Mouse (Mus musculus) right cerebral cortex, adult 18-20 months (tissue): ENCODE measurements around the gene Myb.

Experiments
- DNase-seq: peaks from one replicate; pipeline ENCODE4 v3.0.0; 2022; ENCODE audit warnings: mixed read lengths

Gene Myb

GRCm38 (mm10) chr10:21160537-21161358 is at the start of gene Myb:
Gene Myb, minus strand, starts transcription at chr10:21160984.
- peak; percentile 54 for DNase-seq

GRCm38 (mm10) chr10:21207378-21207777 is 46.6 kb upstream of the Myb start:
- DNase-seq: no peak

- no peak for DNase-seq
Measured at GRCm38 (mm10) chr10:21206232-21206631, 45.4 kb upstream of the Myb start.

GRCm38 (mm10) chr10:21204496-21205085 is 43.8 kb upstream of the Myb start:
- no peak for DNase-seq

GRCm38 (mm10) chr10:21203886-21204285 is 43.1 kb upstream of the Myb start:
- no peak for DNase-seq

GRCm38 (mm10) chr10:21203461-21203860 is 42.7 kb upstream of the Myb start:
- no peak for DNase-seq

GRCm38 (mm10) chr10:21200761-21201160 is 40.0 kb upstream of the Myb start:
- DNase-seq: no peak

GRCm38 (mm10) chr10:21200322-21200721 is 39.5 kb upstream of the Myb start:
- no peak for DNase-seq

- no peak for DNase-seq
Measured at GRCm38 (mm10) chr10:21196646-21197116, 35.9 kb upstream of the Myb start.

GRCm38 (mm10) chr10:21195597-21195996 is 34.8 kb upstream of the Myb start:
- DNase-seq: no peak

- no peak for DNase-seq
Measured at GRCm38 (mm10) chr10:21193935-21194505, 33.2 kb upstream of the Myb start.

GRCm38 (mm10) chr10:21193088-21193934 is 32.5 kb upstream of the Myb start:
- DNase-seq: no peak

GRCm38 (mm10) chr10:21192436-21192835 is 31.7 kb upstream of the Myb start:
- DNase-seq: no peak

- no peak for DNase-seq
Measured at GRCm38 (mm10) chr10:21189756-21190397, 29.1 kb upstream of the Myb start.

- DNase-seq: no peak
Measured at GRCm38 (mm10) chr10:21189275-21189601, 28.5 kb upstream of the Myb start.

GRCm38 (mm10) chr10:21188564-21189274 is 27.9 kb upstream of the Myb start:
- DNase-seq: peak; percentile 63

- no peak for DNase-seq
Measured at GRCm38 (mm10) chr10:21187847-21188246, 27.1 kb upstream of the Myb start.

GRCm38 (mm10) chr10:21186733-21187132 is 25.9 kb upstream of the Myb start:
- DNase-seq: no peak

- DNase-seq: no peak
Measured at GRCm38 (mm10) chr10:21178711-21179110, 17.9 kb upstream of the Myb start.

GRCm38 (mm10) chr10:21178281-21178680 is 17.5 kb upstream of the Myb start:
- no peak for DNase-seq

GRCm38 (mm10) chr10:21172650-21173200 is 11.9 kb upstream of the Myb start:
- DNase-seq: no peak

GRCm38 (mm10) chr10:21168466-21168865 is 7.7 kb upstream of the Myb start:
- no peak for DNase-seq
